Mouse (Mus musculus) lung, embryonic 15.5 days (tissue): Measurements from ENCODE around the gene Zscan4f. TPM values are rescaled to one million over a fixed set of nuclear protein-coding genes. Genes with fewer than 3 reads are reported as not detected.
"Not testable (repeated sequence)": the region's sequence is repeated elsewhere in the genome, so short reads cannot be mapped to it uniquely, and the experiment has no call there.

Experiments
- ATAC-seq: fragments of 200-750 bp; cut with Nextera tagmentation; 2 replicates; pipeline ENCODE4 v1.8.0; 2017; ENCODE audit warnings: moderate number of reproducible peaks, borderline replicate concordance; ENCODE audit not compliant: low FRiP score, low TSS enrichment; ENCODE audit errors: extremely low read depth
- H3K27ac ChIP-seq: fragments of 300-500 bp; sonication (generic); 2 replicates; pipeline ENCODE4 v1.5.1; 2015; ENCODE audit warnings: moderate library complexity, mild to moderate bottlenecking, inconsistent platforms
- H3K27me3 ChIP-seq: fragments of 300-500 bp; sonication (generic); 2 replicates; pipeline ENCODE4 v1.6.1; 2015; ENCODE audit warnings: inconsistent platforms
- H3K36me3 ChIP-seq: fragments of 300-500 bp; sonication (generic); 2 replicates; pipeline ENCODE4 v1.6.1; 2015; ENCODE audit warnings: inconsistent platforms
- H3K4me1 ChIP-seq: fragments of 300-500 bp; sonication (generic); 2 replicates; pipeline ENCODE4 v1.6.1; 2015; ENCODE audit warnings: inconsistent platforms
- H3K4me2 ChIP-seq: fragments of 300-500 bp; sonication (generic); 2 replicates; pipeline ENCODE4 v1.6.1; 2015; ENCODE audit warnings: inconsistent platforms, mild to moderate bottlenecking, moderate library complexity
- H3K4me3 ChIP-seq: fragments of 300-500 bp; sonication (generic); 2 replicates; pipeline ENCODE4 v1.5.1; 2015; ENCODE audit warnings: mild to moderate bottlenecking, inconsistent platforms
- H3K9ac ChIP-seq: fragments of 300-500 bp; sonication (generic); 2 replicates; pipeline ENCODE4 v1.6.1; 2015; ENCODE audit warnings: inconsistent platforms
- H3K9me3 ChIP-seq: fragments of 300-500 bp; sonication (generic); 2 replicates; pipeline ENCODE4 v1.6.1; 2016; ENCODE audit warnings: inconsistent platforms
- WGBS: fragments of 180-500 bp; shearing (Covaris S2); methylation state at CpG from one replicate; pipeline ENCODE4 v1.1.7; 2015; 5-methylcytosine and 5-hydroxymethylcytosine counted together
- microRNA-seq: library from miRNA; unstranded; fragments of <30 nt; microRNA quantifications from one replicate; pipeline ENCODE4, GENCODE M21; 2016
- polyA plus RNA-seq: library from polyadenylated mRNA; unstranded; fragments of >200 nt; fragmentation: Nextera tagmentation; extraction: Ambion mirVana; gene quantifications from 2 replicates; pipeline ENCODE4 v1.2.1, GENCODE M21; 2015

Zscan4f gene
- polyA plus RNA-seq, result not detected in 2 replicates

DNA sequence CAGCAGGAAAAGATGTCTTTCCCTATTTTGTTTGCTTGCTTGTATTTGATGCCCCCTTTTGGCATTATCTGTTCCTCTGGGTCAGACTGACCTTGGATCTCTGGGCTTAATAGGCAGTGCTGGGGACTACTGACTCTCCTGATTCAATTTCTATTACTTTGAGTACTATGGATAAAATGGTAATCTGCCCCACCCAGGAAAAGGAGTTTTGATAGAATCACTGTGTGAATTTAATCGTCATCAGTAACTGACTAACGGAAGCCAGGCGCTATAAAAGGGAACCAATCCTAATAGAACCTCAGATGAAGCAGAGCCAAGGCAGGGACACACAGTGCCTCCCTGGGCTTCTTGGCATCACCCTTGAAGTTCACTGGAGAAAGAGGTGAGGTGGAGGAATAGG is at the start of gene Zscan4f:
Zscan4f (plus strand) TSS at position 301 of the 400 bp plus-strand sequence.
- not testable (repeated sequence) for H3K4me1 ChIP-seq, H3K27me3 ChIP-seq, H3K4me2 ChIP-seq, H3K9me3 ChIP-seq, ATAC-seq, H3K27ac ChIP-seq, H3K36me3 ChIP-seq, H3K4me3 ChIP-seq, H3K9ac ChIP-seq
- WGBS, result 85% methylated on average over 3 of the region's 3 CpGs

GRCm38 (mm10) chr7:11384641-11385040 is 13.1 kb upstream of the Zscan4f start:
- not testable (repeated sequence) for H3K27me3 ChIP-seq, H3K9me3 ChIP-seq, ATAC-seq, H3K4me2 ChIP-seq, H3K27ac ChIP-seq, H3K36me3 ChIP-seq, H3K4me1 ChIP-seq, H3K4me3 ChIP-seq, H3K9ac ChIP-seq

Small RNA genes lying within 50 kb of the gene (microRNA-seq; reads per million reads assigned to microRNA genes)
- gene Gm23087, result not detected

Other genes with a start within 250 kb of the Zscan4f start
- not detected in 2 replicates for gene Zscan4d, start 231.8 kb upstream of the Zscan4f start, polyA plus RNA-seq
- not detected in 2 replicates for gene Zscan4e, start 87.2 kb upstream of the Zscan4f start, polyA plus RNA-seq
- gene Zscan4-ps2, start 116.4 kb downstream of the Zscan4f start, polyA plus RNA-seq, result not detected in 2 replicates
- not detected in 2 replicates for gene Zscan4-ps3, start 211.4 kb downstream of the Zscan4f start, polyA plus RNA-seq